Mouse (Mus musculus): ENCODE measurements around the gene Tpgs1.

Tpgs1 gene

DNA sequence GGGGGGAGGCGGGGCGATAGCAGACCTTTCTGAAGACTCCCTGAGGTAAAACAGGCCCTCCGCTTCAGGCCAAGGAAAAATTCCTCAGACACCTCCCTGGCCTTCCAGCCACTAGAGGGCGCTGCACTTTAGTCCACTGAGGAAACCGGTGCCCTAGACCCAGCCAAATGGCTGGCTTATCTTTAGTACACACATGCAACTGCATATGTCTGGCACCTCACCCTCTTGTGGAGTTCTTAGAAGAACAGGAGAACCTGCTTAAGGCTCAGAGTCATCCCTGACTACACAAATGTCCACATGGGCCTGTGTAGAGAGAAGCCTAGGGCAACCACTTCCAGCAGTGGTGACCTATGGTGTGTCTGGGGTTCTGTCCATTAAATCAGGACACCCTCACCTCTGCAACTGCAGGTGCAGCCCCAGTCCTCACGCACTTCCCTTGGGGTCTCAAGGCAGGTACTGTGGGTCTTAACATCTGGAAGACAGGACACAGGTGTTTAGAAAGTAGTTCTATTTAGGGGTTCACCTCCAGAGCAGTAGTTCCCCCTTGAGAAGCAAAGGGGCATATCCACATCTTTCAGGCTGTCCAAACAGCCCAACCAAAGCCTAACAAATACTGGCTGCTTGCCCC lies 43.4 kb downstream of the Tpgs1 start:
- DNase-seq (ENCODE audit: low spot score in 2 of 2): peak; percentile 94 to 98

DNA sequence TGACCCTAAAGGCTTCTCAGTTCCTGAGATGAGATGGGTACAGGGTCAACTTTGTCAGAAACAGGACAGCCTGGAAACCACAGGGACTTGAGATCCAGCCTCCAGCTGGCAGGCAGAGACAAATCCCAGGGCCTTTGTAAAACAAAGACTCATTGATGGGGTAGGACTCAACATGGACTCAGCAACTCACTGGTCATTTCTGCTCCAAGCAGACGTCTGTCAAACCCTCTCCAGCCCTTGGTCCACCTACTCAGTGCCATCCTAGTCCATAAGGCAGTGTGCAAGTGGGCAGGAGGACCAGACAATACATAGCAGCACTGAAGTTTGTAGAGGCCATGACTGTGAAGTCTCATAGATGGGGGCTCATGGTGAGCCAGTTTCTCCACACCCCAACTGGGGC lies 44.0 kb downstream of the Tpgs1 start:
- no peak for DNase-seq (ENCODE audit: low spot score in 2 of 2)

DNA sequence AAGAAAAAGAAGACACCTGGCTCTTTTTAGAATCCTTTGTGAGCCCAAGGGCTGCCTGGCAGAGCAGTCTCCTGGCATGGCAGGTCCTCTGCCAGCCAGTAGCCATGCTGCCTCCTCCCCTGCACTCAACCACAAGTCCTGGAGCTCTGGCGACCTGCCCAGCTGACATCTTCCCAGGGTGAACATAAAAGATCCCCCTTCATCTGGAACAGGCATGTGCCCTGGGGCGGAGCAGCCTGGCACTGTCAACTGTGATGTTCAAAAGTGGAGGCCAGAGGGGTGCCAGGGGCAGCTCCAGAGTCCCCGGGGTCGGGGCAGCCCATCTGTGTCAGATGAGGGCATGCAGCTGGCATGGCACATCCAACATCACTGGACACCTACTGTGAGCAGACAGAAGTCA lies 45.8 kb downstream of the Tpgs1 start:
- DNase-seq (ENCODE audit: low spot score in 2 of 2): no peak

DNA sequence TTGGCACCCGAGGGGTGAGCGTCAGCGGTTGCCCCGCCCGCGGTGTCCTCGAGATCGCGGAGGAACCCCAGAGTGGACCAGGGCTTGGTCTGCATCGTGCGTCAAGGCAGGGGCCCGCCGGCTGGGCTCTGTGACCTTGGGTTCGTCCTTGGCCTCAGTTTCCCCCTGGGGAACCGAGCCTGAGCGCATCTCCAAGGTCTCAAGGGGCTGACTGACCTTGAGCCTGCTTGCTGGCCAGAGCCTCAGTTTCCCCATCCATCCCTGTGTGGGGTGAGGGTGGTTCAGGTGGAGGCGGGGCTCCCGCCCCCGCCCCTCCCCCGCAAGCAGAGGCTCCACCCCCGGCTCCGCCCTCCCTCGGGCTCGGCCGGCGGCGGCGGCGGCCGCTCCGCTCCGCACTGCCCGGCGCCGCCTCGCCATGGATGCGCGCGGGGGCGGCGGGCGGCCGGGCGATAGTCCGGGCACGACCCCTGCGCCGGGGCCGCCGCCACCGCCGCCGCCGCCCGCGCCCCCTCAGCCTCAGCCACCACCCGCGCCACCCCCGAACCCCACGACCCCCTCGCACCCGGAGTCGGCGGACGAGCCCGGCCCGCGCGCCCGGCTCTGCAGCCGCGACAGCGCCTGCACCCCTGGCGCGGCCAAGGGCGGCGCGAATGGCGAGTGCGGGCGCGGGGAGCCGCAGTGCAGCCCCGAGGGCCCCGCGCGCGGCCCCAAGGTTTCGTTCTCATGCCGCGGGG lies 47.3 kb downstream of the Tpgs1 start, which contains the start of gene Hcn2:
TSS of gene Hcn2 (plus strand) at position 381 of the 734 bp plus-strand sequence.
- no peak for DNase-seq (ENCODE audit: low spot score in 2 of 2)

DNA sequence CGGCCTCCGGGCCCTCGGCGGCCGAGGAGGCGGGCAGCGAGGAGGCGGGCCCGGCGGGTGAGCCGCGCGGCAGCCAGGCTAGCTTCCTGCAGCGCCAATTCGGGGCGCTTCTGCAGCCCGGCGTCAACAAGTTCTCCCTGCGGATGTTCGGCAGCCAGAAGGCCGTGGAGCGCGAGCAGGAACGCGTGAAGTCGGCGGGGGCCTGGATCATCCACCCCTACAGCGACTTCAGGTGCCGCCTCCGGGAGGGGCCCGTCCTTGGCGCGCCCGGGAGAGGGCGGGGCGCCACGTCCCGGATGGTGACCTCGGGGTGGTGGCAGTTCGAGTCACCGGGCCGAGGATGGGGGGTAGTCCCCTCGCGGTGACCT lies 47.8 kb downstream of the Tpgs1 start:
- no peak for DNase-seq (ENCODE audit: low spot score in 2 of 2)

DNA sequence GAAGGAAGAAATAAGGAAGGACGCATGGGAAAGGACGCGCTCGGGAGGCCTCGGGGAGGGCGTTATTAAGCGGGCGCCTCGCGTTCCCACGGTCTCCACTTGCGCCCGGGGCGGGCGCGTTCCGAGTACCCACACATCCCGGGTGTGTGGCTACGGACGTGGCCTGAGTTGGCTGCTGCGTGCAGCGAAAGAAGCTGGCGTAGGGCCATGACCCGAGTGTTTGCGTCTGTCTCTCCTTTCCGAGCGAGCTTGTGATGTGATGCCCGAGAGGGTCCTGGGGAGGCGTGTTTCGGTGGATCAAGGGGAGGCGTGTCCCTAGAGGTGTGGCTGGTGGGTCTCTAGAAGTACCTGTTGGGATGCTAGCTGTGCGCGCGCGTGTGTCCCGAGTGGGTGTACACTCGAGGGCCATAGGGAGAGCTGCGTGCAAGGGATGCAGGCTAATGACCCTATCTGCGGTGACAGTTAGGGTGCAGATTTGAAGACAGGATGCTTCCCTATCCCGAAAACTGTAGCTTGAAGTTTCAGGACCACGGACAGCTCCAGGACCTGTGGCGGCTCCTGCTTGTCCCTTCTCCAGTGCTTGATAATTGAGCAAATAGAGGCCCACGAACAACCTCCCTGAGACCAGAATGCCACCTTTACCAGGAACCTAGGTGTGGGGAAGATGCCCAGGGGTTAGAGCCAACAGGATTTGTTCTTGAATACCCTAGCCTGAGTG lies 48.6 kb downstream of the Tpgs1 start:
- peak; percentile 62 to 84 for DNase-seq (ENCODE audit: low spot score in 2 of 2)

DNA sequence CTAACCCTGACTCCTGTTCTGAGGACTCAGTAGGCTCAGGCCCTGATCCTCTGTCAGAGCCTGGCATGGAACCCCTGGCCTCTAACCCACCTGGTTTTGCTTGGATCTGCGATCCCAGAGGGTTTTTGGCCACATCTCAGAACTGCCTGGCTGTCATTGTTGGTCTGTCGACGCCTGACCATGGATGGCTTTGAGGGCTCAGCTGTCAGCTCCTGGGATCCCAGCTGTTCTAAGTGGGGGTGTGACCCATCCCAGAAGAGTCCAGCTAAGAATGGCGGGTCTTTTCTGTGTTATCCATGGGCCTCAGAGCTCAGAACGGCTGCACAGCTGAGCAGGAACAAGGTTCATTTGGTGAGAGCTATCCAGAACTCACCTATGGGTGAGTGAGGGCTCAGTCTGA lies 51.9 kb downstream of the Tpgs1 start:
- no peak for DNase-seq (ENCODE audit: low spot score in 2 of 2)

DNA sequence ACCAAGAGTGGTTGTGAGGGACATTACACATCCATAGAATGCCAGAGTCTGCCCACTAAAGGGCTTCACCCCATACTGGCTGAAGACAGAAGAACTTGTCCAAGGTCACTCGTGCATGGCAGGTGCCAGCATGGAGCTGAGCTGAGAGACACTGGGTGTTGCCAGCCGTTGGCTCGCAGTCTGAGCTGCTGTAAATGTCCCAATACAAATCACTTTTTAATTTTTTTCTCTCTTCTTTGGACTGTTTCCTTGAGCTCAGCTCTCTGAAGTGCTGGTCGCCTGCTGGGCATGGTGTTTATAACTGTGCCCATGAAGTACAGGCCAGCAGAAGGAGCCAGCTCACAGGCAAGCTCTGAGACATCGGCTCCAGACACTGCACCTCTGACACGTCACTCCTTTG lies 53.9 kb downstream of the Tpgs1 start:
- DNase-seq (ENCODE audit: low spot score in 2 of 2): no peak

DNA sequence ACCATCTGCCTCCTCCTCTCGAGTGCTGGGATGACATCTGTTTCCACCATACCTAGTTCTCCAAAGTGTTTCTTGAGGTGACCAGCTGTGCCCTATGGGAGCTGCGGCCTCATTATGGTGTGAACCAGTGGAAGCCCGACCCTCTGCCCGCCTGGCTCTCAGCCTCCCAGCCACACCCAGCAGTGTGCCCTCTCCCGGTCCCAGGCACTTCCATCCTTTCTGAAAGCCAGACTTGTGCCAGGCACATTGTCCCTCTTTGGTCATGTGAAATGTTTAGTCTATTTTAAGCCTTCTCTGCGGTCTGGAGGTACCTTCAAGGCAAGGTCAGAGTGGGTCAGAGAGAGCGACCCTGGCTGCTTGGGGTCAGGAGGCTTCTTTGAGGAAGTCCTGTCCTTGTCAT lies 54.5 kb downstream of the Tpgs1 start:
- no peak for DNase-seq (ENCODE audit: low spot score in 2 of 2)
